Mouse (Mus musculus) left cerebral cortex, postnatal 36 days (tissue): Measurements from ENCODE around the gene Gfi1. TPM values are rescaled to one million over a fixed set of nuclear protein-coding genes. Genes with fewer than 3 reads are reported as not detected.

Source experiments
- DNase-seq, 2 experiments: peaks; one replicate each; pipeline ENCODE4 v3.0.0; 2021 to 2022; ENCODE audit warnings: low spot score in 2 of 2, mixed read lengths in 1 of 2
- intact Hi-C: fragments of 180-260 bp; cut with DNase I; formaldehyde crosslinking; loops from one replicate; pipeline ENCODE4 v1.15.1; 2025
- total RNA-seq, 2 experiments: library from RNA; stranded (reverse); gene quantifications; 2 replicates each; pipeline ENCODE4 v1.2.3; 2021

Gene Gfi1
- total RNA-seq, 2 experiments from 2014 or later: not detected

GRCm38 (mm10) chr5:107723541-107724511, 2.0 kb downstream of the Gfi1 start:
- intact Hi-C loops: loop anchor here (5.0 kb wide), 2 partner anchors 1252 to 1267 kb away; partner anchors contain the start of gene Barhl2
- peak in 1 of 2 experiments; percentile 9 for DNase-seq

DNA sequence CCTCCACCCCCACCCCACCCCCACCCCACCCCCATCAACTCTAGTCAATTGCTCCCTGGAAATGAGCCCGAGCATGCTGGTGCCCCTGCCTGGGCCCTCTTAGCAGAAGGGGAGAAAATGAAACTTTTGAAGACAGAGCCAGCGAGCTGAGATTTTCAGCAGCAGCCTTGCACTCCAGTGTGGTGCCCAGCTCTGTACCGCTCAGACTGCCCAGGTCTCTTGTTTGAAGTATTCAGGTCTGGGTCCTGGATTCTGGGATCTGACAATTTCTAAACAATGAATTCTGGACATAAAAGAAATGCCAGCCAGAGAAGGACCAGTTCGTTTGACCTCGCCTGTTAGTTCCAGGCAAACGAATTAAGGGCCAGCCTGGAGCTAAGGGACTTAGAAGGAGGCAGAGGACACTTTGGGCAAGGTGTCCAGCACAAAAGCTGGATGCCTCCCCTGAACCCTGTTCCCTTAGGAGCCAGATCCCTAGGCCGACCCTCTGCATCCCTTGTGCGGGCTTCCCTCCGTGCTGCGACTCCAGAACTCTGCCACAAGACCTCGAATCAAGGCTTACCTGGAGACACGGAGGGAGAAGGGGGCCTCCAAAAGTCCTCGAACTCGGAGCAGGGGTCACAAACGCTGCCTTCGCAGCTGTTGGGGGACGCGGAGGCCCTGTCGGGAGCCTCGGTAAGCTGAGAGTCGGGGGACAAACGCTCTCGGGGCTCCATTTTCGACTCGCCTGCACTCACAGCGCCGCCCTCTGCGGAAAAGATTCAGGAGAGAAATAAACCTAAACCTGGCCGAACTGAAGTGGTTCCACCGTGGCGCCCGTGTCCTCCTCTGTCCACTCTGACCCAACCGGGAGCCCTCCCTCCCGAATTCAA, 2.9 kb downstream of the Gfi1 start:
- DNase-seq: peak in 1 of 2 experiments; percentile 13

DNA sequence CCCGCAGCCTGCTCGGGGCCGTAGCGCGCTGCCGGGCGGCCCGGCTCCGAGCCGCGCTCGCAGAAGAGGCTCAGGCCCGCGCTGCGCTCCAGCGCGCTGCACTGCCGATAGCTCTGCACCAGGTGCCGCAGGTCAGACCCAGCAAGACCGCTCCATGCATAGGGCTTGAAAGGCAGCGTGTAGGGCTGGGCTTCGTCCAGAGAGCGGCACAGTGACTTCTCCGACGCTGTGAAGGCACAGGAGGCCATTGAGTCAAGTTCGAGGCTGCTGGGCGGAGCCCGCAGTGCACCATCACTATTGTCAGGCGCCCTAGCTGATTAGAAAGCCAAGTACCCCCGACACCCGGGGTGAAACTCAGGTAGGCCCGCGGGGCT, 4.2 kb downstream of the Gfi1 start:
- DNase-seq: peak in 1 of 2 experiments; percentile 9
- intact Hi-C loops: loop anchor here (5.0 kb wide), 2 partner anchors 1249 to 1264 kb away; partner anchors contain the start of gene Barhl2

More for the DNA sequence above, 2.9 kb downstream of the Gfi1 start:
- intact Hi-C loops: loop anchor here (5.0 kb wide), 2 partner anchors 1251 to 1266 kb away; partner anchors contain the start of gene Barhl2

GRCm38 (mm10) chr5:107720991-107721637, 4.7 kb downstream of the Gfi1 start:
- no peak for DNase-seq
- intact Hi-C loops: loop anchor here (5.0 kb wide), 2 partner anchors 1249 to 1264 kb away; partner anchors contain the start of gene Barhl2

- intact Hi-C loops: loop anchor here (5.0 kb wide), 2 partner anchors 1248 to 1263 kb away; partner anchors contain the start of gene Barhl2
- no peak for DNase-seq
These were observed 5.3 kb downstream of the Gfi1 start for GRCm38 (mm10) chr5:107720511-107720910.

DNA sequence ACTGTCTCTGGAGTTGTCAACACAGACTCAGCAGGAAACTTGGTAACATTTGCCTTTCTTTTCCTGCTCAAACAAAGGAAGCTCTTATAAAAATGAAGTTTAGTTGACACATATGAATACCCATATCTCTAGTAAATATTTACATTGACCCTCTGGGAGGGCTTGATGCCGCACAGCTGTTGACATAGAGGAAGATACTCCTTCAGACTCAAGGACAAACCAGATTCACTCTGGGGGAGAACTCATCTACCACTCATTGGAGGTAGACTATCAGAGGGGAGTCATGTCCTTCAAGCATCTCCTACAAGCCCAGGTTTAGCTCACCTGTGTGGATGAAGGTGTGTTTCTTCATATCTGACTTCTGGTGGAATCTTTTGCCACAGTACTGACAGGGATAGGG, 6.0 kb downstream of the Gfi1 start:
- intact Hi-C loops: loop anchor here (5.0 kb wide), 2 partner anchors 1247 to 1262 kb away; partner anchors contain the start of gene Barhl2
- DNase-seq: no peak

DNA sequence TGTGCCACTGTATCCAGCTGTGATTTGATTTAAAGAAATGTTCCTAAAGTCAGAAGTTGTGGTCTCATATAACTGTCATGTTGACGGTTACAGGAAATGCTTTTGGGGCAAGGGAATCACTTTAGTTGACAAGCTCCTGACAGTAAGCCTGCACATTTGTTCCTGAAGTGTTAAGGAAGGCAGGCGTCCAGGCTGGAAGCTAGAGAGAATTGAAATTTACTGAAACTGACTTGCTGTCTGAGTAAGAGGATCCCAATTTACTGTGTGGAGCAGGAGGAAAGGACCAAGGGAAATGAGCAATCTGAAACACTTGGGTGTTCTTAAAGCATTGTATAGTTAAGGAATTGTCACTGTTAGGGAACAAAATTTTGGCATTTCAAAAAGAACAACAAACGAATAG, 6.6 kb downstream of the Gfi1 start:
- intact Hi-C loops: no loop called here
- DNase-seq: no peak

GRCm38 (mm10) chr5:107717871-107718361, 7.9 kb downstream of the Gfi1 start:
- DNase-seq: no peak
- intact Hi-C loops: no loop called here

DNA sequence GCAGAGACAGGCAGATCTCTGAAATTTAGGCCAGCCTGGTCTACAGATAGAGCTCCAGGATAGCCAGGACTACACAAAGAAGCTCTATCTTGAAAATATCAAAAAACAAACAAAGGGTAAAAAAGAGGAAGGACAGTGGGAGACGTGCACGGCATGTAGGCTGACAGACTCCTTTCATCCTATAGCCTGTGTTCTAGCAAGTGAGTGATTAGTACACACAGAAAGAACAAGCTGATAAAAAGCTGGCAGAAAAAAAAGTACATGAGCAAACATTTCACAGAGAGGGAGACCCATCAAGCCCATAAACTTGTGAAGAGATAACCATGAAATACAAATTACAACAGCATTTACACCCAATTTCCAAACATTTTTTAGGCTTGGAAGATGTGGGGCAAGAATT, 14.1 kb downstream of the Gfi1 start:
- intact Hi-C loops: no loop called here
- no peak for DNase-seq

- intact Hi-C loops: no loop called here
- DNase-seq: no peak
These were observed 17.6 kb downstream of the Gfi1 start for GRCm38 (mm10) chr5:107708124-107708797.

- DNase-seq: no peak
- intact Hi-C loops: no loop called here
These were observed 19.6 kb downstream of the Gfi1 start for GRCm38 (mm10) chr5:107706262-107706661.

- intact Hi-C loops: no loop called here
- DNase-seq: no peak
These were observed 20.1 kb downstream of the Gfi1 start for GRCm38 (mm10) chr5:107705756-107706155.

DNA sequence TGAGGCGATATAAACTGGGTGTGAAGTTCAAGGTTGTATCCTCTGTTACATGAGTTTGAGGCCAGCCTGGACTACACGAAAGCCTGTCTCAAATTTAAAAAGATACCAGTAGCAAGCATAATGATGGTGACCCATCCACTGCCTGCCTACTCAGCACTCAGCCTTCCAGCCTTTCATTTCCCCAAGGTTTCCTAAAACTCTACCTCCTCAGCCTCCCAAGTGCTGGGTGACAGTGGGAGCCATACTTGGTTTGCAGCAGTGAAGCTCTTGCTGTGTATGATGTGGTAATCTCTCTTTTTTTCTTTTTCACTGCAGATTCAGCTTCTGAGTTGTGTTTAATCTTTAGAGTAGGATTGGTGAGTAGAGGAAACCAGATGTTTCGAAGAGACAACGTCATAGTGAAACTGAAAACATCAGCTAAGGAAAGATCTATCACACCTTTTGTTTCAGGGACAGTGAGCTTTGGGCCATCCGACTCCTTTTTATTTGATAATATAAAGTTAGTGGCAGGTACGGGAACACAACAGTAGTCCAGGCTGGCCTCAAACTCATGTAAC, 22.6 kb downstream of the Gfi1 start:
- intact Hi-C loops: no loop called here
- DNase-seq: no peak

GRCm38 (mm10) chr5:107701658-107702057, 24.2 kb downstream of the Gfi1 start:
- intact Hi-C loops: no loop called here

GRCm38 (mm10) chr5:107700873-107701272, 25.0 kb downstream of the Gfi1 start:
- intact Hi-C loops: no loop called here

More at GRCm38 (mm10) chr5:107701658-107702057, 24.2 kb downstream of the Gfi1 start:
- no peak for DNase-seq

GRCm38 (mm10) chr5:107698888-107699287, 26.9 kb downstream of the Gfi1 start:
- no peak for DNase-seq
- intact Hi-C loops: no loop called here

More at GRCm38 (mm10) chr5:107700873-107701272, 25.0 kb downstream of the Gfi1 start:
- DNase-seq: no peak

GRCm38 (mm10) chr5:107695019-107695418, 30.8 kb downstream of the Gfi1 start:
- intact Hi-C loops: no loop called here
- DNase-seq: no peak

- intact Hi-C loops: no loop called here
- DNase-seq: no peak
These were observed 37.4 kb downstream of the Gfi1 start for GRCm38 (mm10) chr5:107688499-107688866.
